Mouse (Mus musculus): ENCODE results near the gene Hist1h2af.

The Hist1h2af gene

GRCm38 (mm10) chr13:23576906-23577639 lies 43.4 kb downstream of the Hist1h2af start:
- no peak for DNase-seq (ENCODE audit: low spot score in 2 of 2)

DNA sequence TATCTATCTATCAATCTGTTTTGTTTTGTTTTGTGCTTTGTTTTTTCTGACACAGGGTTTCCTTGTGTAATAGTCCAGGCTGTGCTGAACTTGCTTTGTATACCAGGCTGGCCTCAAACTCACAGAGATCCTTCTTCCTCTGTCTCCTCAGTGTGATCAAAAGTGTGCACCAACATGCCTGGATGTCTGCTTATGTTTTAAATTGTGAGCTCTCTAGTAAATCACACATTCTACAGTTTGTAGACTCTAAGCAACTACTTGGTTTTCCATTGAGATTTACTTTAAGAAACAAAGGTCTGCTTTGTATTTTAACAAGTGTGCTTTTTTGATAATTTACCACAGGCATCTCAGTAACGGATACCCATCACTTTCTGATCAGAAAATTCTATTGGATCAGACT lies 44.1 kb downstream of the Hist1h2af start:
- DNase-seq (ENCODE audit: low spot score in 2 of 2) = no peak

DNA sequence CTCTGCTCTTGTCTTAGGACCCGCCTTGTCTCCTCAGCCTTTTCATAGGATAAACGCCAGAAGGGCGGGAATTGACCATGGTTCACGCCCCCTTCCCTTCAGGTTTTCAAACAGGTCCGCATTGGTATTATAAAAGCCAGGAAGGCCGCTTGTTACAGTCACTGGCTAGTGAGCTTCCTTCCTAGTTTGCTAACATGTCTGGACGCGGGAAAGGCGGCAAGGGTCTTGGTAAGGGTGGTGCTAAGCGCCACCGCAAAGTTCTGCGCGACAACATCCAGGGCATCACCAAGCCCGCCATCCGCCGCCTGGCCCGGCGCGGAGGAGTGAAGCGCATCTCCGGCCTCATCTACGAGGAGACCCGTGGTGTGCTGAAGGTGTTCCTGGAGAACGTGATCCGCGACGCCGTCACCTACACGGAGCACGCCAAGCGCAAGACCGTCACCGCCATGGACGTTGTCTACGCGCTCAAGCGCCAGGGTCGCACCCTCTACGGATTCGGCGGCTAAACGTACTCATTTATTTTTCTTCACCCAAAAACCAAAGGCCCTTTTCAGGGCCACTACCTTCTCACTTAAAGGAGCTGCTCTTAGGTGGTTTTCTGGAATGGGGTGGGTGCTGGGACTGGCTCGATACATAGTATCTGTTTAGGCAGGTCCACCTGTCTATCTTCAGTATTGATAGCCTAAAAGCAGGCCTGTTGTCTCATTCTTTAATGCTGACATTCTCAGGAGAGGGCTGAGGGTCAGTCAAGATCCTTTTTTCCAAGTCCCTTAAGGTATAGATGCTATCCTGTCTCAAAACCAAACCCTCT lies 47.9 kb downstream of the Hist1h2af start, which contains the start of gene Hist1h4d:
Gene Hist1h4d, plus strand, starts transcription at position 191 of the 811 bp plus-strand sequence.
- peak; percentile 96 for DNase-seq (ENCODE audit: low spot score in 2 of 2)

- DNase-seq (ENCODE audit: low spot score in 2 of 2) = no peak
Observed at GRCm38 (mm10) chr13:23582219-23583056, 48.7 kb downstream of the Hist1h2af start.

DNA sequence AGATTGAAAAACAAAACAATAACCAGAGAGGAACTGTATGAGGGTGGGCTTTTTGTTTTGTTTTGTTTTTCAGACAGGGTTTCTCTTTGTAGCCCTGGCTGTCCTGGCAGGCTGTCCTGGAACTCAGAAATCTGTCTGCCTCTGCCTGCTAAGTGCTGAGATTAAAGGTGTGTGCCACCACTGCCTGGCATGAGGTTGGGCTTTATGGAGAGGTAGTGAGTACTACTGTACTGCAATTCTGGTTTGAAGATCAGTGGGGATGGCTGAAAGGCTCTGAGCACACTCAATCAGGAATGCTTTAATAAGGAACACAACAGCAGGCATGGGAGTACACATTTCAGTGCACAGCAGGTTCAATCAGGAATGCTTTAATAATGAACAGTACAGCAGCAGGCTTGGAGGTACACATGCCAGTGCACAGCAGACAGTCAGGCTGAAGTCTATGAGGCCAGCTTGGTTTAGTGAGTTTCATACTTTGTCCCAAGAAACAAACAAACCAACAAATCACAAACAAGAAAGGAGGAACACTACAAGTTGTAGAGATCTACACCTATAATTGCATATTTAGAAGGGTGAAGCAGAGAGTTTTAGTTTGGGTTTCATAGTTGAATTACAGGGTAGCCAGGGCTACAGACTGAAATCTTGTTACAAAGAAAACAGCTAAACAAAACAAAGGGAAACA lies 49.8 kb downstream of the Hist1h2af start:
- DNase-seq (ENCODE audit: low spot score in 2 of 2) = no peak

All from natural killer cell, adult 2 months (primary cell).